Mouse (Mus musculus): ENCODE results near the gene Casp3.

Casp3 gene

GRCm38 (mm10) chr8:46680671-46681365 is 63.7 kb downstream of the Casp3 start:
- no peak for DNase-seq (ENCODE audit: low read depth)

- peak; percentile 93 for DNase-seq (ENCODE audit: low read depth)
These were observed 69.7 kb downstream of the Casp3 start for GRCm38 (mm10) chr8:46686664-46687336.

Data from fibroblast of lung, adult 2 months (primary cell).